Mouse (Mus musculus): ENCODE data around the gene Ncam2.

Ncam2 gene

DNA sequence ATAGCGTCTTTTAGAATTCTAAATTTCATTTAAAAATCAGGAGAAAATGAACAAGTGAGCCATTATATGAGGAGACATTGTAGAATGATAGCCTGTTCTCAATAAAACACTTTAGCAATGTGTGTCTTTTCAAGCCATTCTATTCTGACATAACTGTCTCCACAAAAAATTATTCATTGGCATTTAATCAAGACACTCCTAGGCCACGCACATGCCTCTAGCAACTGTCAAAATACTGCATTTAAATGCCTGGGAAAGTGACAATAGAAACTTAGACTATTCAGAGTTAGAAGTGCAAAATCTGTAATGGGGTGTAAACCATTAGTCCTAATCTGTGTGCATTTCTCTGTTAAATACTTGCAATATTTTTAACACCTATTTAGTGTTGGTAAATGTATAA lies 456.1 kb downstream of the Ncam2 start:
- DNase-seq: no peak

DNA sequence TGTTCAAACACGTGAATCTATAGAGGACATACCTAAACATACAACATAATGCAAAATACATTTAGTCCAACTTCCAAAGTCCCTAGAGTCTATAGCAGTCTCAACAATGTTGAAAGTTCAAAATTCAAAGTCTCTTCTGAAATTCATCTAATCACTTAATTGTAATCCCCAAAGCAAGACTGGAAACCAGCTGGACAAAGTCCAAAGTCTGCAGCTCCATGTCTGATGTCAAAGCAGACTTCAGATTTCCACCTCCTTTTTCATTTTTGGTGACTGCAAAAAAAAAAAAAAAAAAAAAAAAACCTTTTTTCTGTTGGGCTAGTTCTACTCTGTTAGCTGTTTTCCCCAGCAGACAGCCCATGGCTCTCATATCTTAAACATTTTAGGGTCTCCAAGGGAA lies 473.4 kb downstream of the Ncam2 start:
- DNase-seq: no peak

DNA sequence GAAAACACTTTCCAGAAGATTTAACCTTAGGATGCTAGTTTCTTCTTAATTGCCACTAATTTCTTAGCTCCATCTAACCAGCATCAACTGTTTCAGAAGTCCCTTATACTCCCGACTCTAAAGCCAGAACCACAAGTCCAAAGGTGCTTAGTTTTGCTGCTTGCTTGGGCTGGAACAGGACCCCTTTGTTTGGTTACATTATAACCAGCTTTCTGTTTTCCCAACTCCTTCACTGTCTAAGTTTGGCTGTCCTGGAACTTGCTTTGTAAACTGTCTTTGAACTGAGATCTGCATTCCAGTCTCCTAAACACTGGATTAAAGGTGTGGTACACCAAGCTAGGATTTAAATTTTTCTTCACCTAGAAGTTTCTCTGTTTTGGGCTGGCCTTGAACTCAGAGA lies 475.0 kb downstream of the Ncam2 start:
- DNase-seq: no peak
